Mouse (Mus musculus) limb, embryonic 13.5 days (tissue): ENCODE data around the gene Yipf2. TPM values are rescaled to one million over a fixed set of nuclear protein-coding genes. Genes with fewer than 3 reads are reported as not detected.
"Not testable (repeated sequence)": the region's sequence is repeated elsewhere in the genome, so short reads cannot be mapped to it uniquely, and the experiment has no call there.

Source experiments
- ATAC-seq: fragments of 200-750 bp; cut with Nextera tagmentation; 2 replicates; pipeline ENCODE4 v1.8.0; 2017; ENCODE audit warnings: low read depth, moderate number of reproducible peaks, moderate TSS enrichment; ENCODE audit not compliant: low FRiP score
- H3K27ac ChIP-seq: fragments of 300-500 bp; sonication (generic); 2 replicates; pipeline ENCODE4 v1.5.1; 2015; ENCODE audit warnings: inconsistent platforms, mild to moderate bottlenecking, moderate library complexity
- H3K27me3 ChIP-seq: fragments of 300-500 bp; sonication (generic); 2 replicates; pipeline ENCODE4 v1.6.1; 2015; ENCODE audit warnings: mild to moderate bottlenecking, inconsistent platforms
- H3K36me3 ChIP-seq: fragments of 300-500 bp; sonication (generic); 2 replicates; pipeline ENCODE4 v1.6.1; 2015; ENCODE audit warnings: inconsistent platforms, mild to moderate bottlenecking, moderate library complexity
- H3K4me1 ChIP-seq: fragments of 300-500 bp; sonication (generic); 2 replicates; pipeline ENCODE4 v1.6.1; 2015; ENCODE audit warnings: inconsistent platforms
- H3K4me2 ChIP-seq: fragments of 300-500 bp; sonication (generic); replicated peaks from 2 replicates; pipeline ENCODE4 v1.6.1; 2015; ENCODE audit warnings: inconsistent platforms, mild to moderate bottlenecking, moderate library complexity
- H3K4me3 ChIP-seq: fragments of 300-500 bp; sonication (generic); 2 replicates; pipeline ENCODE4 v1.5.1; 2015; ENCODE audit warnings: moderate library complexity, mild to moderate bottlenecking, inconsistent platforms
- H3K9ac ChIP-seq: fragments of 300-500 bp; sonication (generic); 2 replicates; pipeline ENCODE4 v1.6.1; 2015; ENCODE audit warnings: mild to moderate bottlenecking, inconsistent platforms
- H3K9me3 ChIP-seq: fragments of 300-500 bp; sonication (generic); 2 replicates; pipeline ENCODE4 v1.6.1; 2016; ENCODE audit warnings: inconsistent platforms
- WGBS: fragments of 180-500 bp; shearing (Covaris S2); methylation state at CpG from one replicate; pipeline ENCODE4 v1.1.7; 2015; 5-methylcytosine and 5-hydroxymethylcytosine counted together
- microRNA counts: library from miRNA; unstranded; fragments of <30 nt; microRNA quantifications from one replicate; lab custom pipeline; 2016
- microRNA-seq: library from miRNA; unstranded; fragments of <30 nt; microRNA quantifications from one replicate; pipeline ENCODE4, GENCODE M21; 2016
- polyA plus RNA-seq: library from polyadenylated mRNA; unstranded; fragments of >200 nt; fragmentation: Nextera tagmentation; extraction: Ambion mirVana; gene quantifications from 2 replicates; pipeline ENCODE4 v1.2.1, GENCODE M21; 2015

Yipf2 gene
- polyA plus RNA-seq, 1 experiment from 2014 or later = 23.9 TPM

DNA sequence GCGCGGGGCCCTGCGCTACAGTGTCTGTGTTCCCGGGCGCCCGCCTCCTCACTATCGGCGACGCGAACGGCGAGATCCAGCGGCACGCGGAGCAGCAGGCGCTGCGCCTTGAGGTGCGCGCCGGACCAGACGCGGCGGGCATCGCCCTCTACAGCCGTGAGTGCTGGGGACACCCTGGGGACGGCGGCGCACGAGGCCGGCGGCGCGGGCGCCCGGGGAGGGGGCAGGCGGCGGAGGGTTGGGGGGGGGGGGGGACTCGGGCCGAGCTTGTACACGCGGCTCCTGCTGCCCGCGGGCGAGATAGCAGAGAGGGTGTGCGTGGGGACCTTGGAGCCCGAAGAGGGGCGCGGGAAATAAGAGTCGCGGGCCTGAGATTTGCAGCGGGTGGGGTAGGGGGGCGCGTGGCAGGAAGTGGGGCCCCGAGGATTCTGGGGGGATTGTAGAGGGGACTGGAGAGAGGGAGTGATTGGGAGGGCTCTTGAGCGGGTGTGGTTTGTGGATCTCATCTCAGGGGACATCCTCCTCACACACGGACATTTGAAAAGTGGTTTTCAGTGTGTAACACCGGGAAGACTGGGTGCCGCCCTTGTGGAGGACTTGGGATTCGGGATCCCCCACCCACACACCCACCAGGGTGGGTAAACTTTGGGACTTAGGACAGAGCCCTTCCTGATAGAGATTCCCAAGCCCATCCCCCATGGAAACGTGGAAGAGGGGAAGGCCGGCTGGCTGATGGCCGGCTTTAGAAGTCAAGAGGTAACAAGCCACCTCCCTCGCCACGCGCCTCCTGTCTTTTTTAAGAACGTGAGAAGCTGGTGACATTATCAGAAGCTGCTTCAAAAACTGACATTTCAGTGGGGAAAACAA is 45.3 kb downstream of the Yipf2 start:
- Histone ChIP-seq H3K4me3 (peak overlapping the region; percentile 85), H3K36me3 (peaks cover 19% of the 10 kb centered on the region), H3K27me3 (no peaks in the 10 kb centered on the region), H3K9me3 (no peaks in the 10 kb centered on the region), H3K9ac (peak overlapping the region; percentile 98), H3K4me1 (peaks cover 24% of the 10 kb centered on the region), H3K27ac (peak overlapping the region; percentile 100), H3K4me2 (peak overlapping the region; percentile 75)
- under 1% methylated on average over 49 of the region's 66 CpGs for WGBS
- ATAC-seq = peak; percentile 13; the same call in 1 of the 2 replicates

GRCm38 (mm10) chr9:21546789-21547074 is 45.9 kb downstream of the Yipf2 start, which contains the start of gene Carm1:
Gene Carm1 (plus strand): TSS chr9:21546894.
- ATAC-seq = no peak
- 0% methylated on average over 47 of the region's 52 CpGs for WGBS
- Histone ChIP-seq H3K9ac (peak within 1 kb of the TSS; percentile 98), H3K4me3 (peak within 1 kb of the TSS; percentile 85), H3K4me2 (peak within 1 kb of the TSS; percentile 75), H3K36me3 (peaks cover 17% of the 10 kb centered on the region), H3K27me3 (no peaks in the 10 kb centered on the region), H3K9me3 (no peaks in the 10 kb centered on the region), H3K27ac (peak within 1 kb of the TSS; percentile 100), H3K4me1 (peaks cover 24% of the 10 kb centered on the region)

DNA sequence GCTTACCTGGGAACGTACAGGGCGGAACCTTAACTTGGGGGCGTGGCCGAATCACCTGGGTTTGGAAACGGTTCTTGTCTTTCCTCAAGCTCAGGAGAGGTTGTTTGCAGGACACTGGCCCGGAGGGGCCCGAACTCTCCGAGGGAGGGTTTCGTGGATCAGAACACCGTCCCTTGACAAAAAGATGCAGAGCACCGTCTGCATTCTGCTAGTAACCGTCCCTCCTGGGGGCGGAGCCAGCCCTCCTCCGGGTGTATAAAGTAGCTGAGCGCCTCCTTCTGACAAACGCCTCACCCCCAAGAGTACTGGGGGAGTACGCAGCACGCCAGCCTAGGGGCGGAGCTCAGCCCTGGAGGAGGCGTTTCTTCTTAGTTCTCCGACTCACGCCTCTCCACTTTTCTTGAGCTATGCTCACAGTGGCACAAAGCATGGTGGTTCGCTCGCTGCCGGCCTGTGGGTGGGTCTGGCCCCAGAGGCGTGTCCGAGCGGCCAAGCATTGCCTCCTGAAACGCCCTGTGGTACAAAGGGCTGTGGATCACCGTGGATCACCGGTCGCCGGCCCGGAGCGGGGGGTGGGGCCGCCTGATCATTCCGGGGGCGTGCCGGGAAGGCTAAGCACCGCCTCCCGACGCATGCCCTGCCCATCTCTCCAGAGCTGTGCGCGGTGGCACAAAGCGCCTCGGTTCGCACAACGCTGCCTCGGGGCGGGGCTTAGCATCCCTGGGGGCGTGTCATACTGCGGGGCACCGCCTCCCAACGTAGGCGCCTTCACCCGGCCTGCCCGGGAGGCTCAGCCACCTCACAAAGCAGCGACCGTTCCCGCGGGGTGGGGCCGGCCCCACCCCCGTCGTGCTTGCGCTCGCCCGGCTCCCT is 46.5 kb downstream of the Yipf2 start:
- peak; percentile 95 for ATAC-seq
- H3K9ac ChIP-seq = peak overlapping the region; percentile 55
- no peaks in the 10 kb centered on the region for H3K27me3 ChIP-seq
- no peaks in the 10 kb centered on the region for H3K9me3 ChIP-seq
- H3K27ac ChIP-seq = peak overlapping the region; percentile 100
- H3K4me1 ChIP-seq = peaks cover 24% of the 10 kb centered on the region
- H3K36me3 ChIP-seq = peaks cover 14% of the 10 kb centered on the region
- peak overlapping the region; percentile 75 for H3K4me2 ChIP-seq
- peak overlapping the region; percentile 85 for H3K4me3 ChIP-seq
- under 1% methylated on average over 67 of the region's 67 CpGs for WGBS

GRCm38 (mm10) chr9:21545351-21545915 is 47.2 kb downstream of the Yipf2 start:
- Histone ChIP-seq H3K4me1 (peaks cover 24% of the 10 kb centered on the region), H3K27ac (peak overlapping the region; percentile 100), H3K4me2 (peak overlapping the region; percentile 75), H3K27me3 (no peaks in the 10 kb centered on the region), H3K9me3 (no peaks in the 10 kb centered on the region), H3K36me3 (peaks cover 8% of the 10 kb centered on the region), H3K9ac (peak overlapping the region; percentile 55), H3K4me3 (peak overlapping the region; percentile 85)
- WGBS = 4% methylated on average over 9 of the region's 9 CpGs
- ATAC-seq = peak; percentile 84

GRCm38 (mm10) chr9:21542001-21542400 is 50.6 kb downstream of the Yipf2 start:
- H3K4me3 ChIP-seq, H3K4me2 ChIP-seq, H3K27ac ChIP-seq, H3K36me3 ChIP-seq, H3K27me3 ChIP-seq, ATAC-seq, H3K9me3 ChIP-seq, H3K9ac ChIP-seq: not testable (repeated sequence)
- 82% methylated on average over 2 of the region's 2 CpGs for whole genome bisulfite sequencing
- peaks cover 10% of the 10 kb centered on the region for H3K4me1 ChIP-seq

DNA sequence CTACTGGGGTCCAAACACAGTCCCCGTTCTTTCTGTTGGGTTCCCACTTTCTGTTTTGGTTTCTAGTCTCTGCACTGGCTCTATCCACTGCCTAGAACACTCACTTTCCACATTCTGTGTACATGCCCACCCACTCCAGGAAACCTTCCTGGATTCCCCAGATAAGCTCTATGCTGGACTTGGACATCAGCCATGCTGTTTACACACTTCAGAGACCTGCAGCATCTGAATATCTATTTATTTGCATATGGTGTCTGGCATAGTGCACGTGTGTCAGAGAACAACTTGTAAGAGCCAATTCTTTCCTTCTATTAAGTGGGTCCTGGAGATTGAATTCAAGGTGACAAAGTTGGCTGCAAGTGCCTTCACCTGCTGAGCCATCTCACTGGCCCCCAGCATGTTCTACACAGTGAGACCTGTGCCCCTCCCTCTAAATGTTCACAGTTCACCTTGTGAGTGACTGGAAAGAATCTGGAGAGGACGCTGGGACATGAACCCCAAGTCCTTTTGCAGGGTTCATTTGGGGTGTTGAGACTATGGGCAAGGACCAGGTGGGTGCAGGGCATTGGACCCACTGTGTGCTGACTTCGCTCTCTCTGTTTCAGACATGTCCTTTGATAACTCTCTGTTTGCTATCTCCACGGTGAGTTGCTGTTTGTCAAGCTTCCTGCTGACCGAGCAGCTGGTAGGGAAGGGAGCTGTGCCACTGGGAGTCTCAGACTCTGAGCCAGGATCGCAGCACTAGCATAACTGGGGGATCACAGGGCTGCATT is 52.5 kb downstream of the Yipf2 start:
- H3K36me3 ChIP-seq = no peaks in the 10 kb centered on the region; the same call in 1 of the 2 replicates
- no peak overlapping the region for H3K9ac ChIP-seq
- peaks cover 7% of the 10 kb centered on the region for H3K4me1 ChIP-seq
- H3K27me3 ChIP-seq = no peaks in the 10 kb centered on the region
- no peak for ATAC-seq
- no peak overlapping the region for H3K4me3 ChIP-seq
- H3K9me3 ChIP-seq = no peaks in the 10 kb centered on the region
- no peak overlapping the region for H3K27ac ChIP-seq
- no peak overlapping the region for H3K4me2 ChIP-seq
- 81% methylated on average over 7 of the region's 7 CpGs for WGBS

MicroRNAs within 50 kb of the gene (microRNA counts, 519-probe panel; counts per million panel counts)
- microRNA mmu-miR-1946b (lab: Ali Mortazavi, UCI) = not detected

Small RNAs within 50 kb of the gene (microRNA-seq; reads per million reads assigned to microRNA genes)
- not detected for gene Mir1946b

Other genes starting within 250 kb of the Yipf2 start
- 257 and 268 TPM in 2 replicates for gene Ilf3, start 225.0 kb downstream of the Yipf2 start, polyA plus RNA-seq
- 49.5 and 52.2 TPM in 2 replicates for gene Qtrt1, start 181.0 kb downstream of the Yipf2 start, polyA plus RNA-seq
- 72.5 and 77.0 TPM in 2 replicates for gene Dnm2, start 167.9 kb downstream of the Yipf2 start, polyA plus RNA-seq
- 135 and 138 TPM in 2 replicates for gene Tmed1, start 82.6 kb downstream of the Yipf2 start, polyA plus RNA-seq
- 5.2 and 5.5 TPM in 2 replicates for gene AB124611, start 66.7 kb downstream of the Yipf2 start, polyA plus RNA-seq
- gene Carm1, start 45.9 kb downstream of the Yipf2 start, polyA plus RNA-seq = 55.2 and 56.0 TPM in 2 replicates
- 30.3 and 30.4 TPM in 2 replicates for gene Timm29, start 106 bp downstream of the Yipf2 start, polyA plus RNA-seq
- gene Smarca4, start 23.3 kb upstream of the Yipf2 start, polyA plus RNA-seq = 91.8 and 99.5 TPM in 2 replicates
- 30.8 and 31.2 TPM in 2 replicates for gene Ldlr, start 130.7 kb upstream of the Yipf2 start, polyA plus RNA-seq
- 109 and 117 TPM in 2 replicates for gene Spc24, start 167.5 kb upstream of the Yipf2 start, polyA plus RNA-seq
- gene Kank2, start 205.9 kb upstream of the Yipf2 start, polyA plus RNA-seq = 18.9 and 21.3 TPM in 2 replicates
- 0.67 and 0.91 TPM in 2 replicates for gene Angptl8, start 242.7 kb upstream of the Yipf2 start, polyA plus RNA-seq